Mouse (Mus musculus): ENCODE measurements around the gene Timp4. TPM values are rescaled to one million over a fixed set of nuclear protein-coding genes. Genes with fewer than 3 reads are reported as not detected.

The Timp4 gene
- polyA plus RNA-seq, 1 experiment from 2014 or later, result 1.2 TPM

Other genes with a start within 250 kb of the Timp4 start
- gene Tamm41, start 214.3 kb downstream of the Timp4 start, polyA plus RNA-seq (2015; fragmentation: Nextera tagmentation; extraction: Ambion mirVana), result 51.9 and 54.7 TPM in 2 replicates
- 3.3 and 3.8 TPM in 2 replicates for gene Syn2, start 117.3 kb downstream of the Timp4 start, polyA plus RNA-seq (2015; fragmentation: Nextera tagmentation; extraction: Ambion mirVana)
- not detected in 2 replicates for gene Gm17482, start 24.9 kb downstream of the Timp4 start, polyA plus RNA-seq (2015; fragmentation: Nextera tagmentation; extraction: Ambion mirVana)
- gene Pparg, start 108.7 kb upstream of the Timp4 start, polyA plus RNA-seq (2015; fragmentation: Nextera tagmentation; extraction: Ambion mirVana), result 9.4 and 11.2 TPM in 2 replicates

Measured in embryonic facial prominence, embryonic 15.5 days (tissue).